Mouse (Mus musculus) cortical plate, adult 2 months (tissue): Measurements from ENCODE around the gene Clta.

Source experiments
- CTCF ChIP-seq: fragments of 200-500 bp; IDR thresholded peaks from 2 replicates; pipeline ENCODE4 v1.5.1; 2011; ENCODE audit warnings: mild to moderate bottlenecking, control low read depth, low read length; ENCODE audit not compliant: insufficient read depth; ENCODE audit errors: extremely low read depth
- POLR2A ChIP-seq: fragments of 200-500 bp; IDR thresholded peaks from 2 replicates; pipeline ENCODE4 v1.6.1; 2011; ENCODE audit warnings: mild to moderate bottlenecking, low read length, control low read depth; ENCODE audit not compliant: insufficient read depth; ENCODE audit errors: extremely low read depth

GRCm38 (mm10) chr4:44073799-44074198 is 69.5 kb downstream of the Clta start:
- TF ChIP-seq POLR2A = no peak
- no peak for TF ChIP-seq CTCF
